11 mouse cellular contexts compared by ENCODE assay signal in the genomic region with DNA sequence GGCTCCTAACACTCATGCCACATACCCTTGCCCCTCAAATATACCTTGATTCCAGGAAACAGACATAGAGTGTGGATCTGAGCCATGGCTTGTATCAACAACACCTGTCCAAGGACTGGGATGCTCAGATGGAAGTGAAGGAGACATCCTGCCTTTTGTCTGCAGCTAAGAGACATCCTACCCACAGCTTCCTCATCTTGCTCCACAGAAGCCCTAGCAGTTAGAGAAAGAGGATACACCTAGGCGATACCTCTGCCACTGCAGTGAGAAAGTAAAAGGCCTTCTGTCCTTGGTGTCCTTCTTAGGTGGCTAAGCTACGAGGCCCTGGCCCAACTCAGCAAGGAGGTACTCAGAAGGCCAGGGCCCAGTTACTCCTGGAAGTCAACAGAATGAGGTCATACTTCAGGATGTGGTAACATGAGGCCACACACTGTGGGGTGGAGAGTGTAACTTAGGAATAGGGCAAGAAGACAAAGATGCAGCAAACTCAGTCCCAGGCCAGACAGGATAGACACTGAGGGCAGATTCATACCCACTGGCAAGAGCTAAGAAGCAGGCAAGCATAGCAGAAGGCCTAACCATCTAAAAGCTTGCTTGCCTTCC. TPM values are rescaled to one million over a fixed set of nuclear protein-coding genes. Genes with fewer than 3 reads are reported as not detected.
DNase-seq lines count a peak whose midpoint lies in the region; ATAC-seq and TF ChIP-seq lines count a peak whose summit lies in the region.
"Had no signal": no experiment of that assay in that cellular context is flagged by ENCODE, and none has a peak within 500 bp of the region (broad histone marks: within the 10 kb centered on the region; RNA-seq: fewer than 3 reads in every experiment).

No protein-coding gene starts in this region.

- no peak overlapping the region for H3K4me2 ChIP-seq in lung, embryonic 14.5 days
- no peak overlapping the region for H3K4me2 ChIP-seq in intestine, postnatal 0 days (replicated peaks; ENCODE audit: low read depth)
- H3K4me2 ChIP-seq: neural tube, embryonic 13.5 days had no signal

- H3K4me3 ChIP-seq in lung, embryonic 14.5 days (ENCODE audit: low read depth, low read length): no peak overlapping the region
- H3K4me3 ChIP-seq in embryonic facial prominence, embryonic 10.5 days: no peak overlapping the region
- H3K4me3 ChIP-seq in intestine, postnatal 0 days (ENCODE audit: low read depth, low read length): no peak overlapping the region
- H3K4me3 ChIP-seq: erythroblast, embryonic 14.5 days; neural tube, embryonic 13.5 days had no signal

- H3K36me3 ChIP-seq in lung, embryonic 14.5 days (ENCODE audit: insufficient read depth): no peaks in the 10 kb centered on the region
- H3K36me3 ChIP-seq in embryonic facial prominence, embryonic 10.5 days (replicated peaks): peaks cover 11% of the 10 kb centered on the region
- H3K36me3 ChIP-seq in intestine, postnatal 0 days (ENCODE audit: control insufficient read depth, insufficient read depth): no peaks in the 10 kb centered on the region
- H3K36me3 ChIP-seq: neural tube, embryonic 13.5 days had no signal

- no peak for TF ChIP-seq CTCF in lung, embryonic 14.5 days (IDR thresholded peaks at IDR 0.05; ENCODE audit: low read depth)
- TF ChIP-seq CTCF in intestine, postnatal 0 days (IDR thresholded peaks at IDR 0.05; ENCODE audit: low read depth): no peak

- WGBS in lung, embryonic 14.5 days: 56% methylated on average over 2 of the region's 2 CpGs
- WGBS in embryonic facial prominence, embryonic 10.5 days: 81% methylated on average over 2 of the region's 2 CpGs
- 58% methylated on average over 2 of the region's 2 CpGs for WGBS in intestine, postnatal 0 days

- H3K4me1 ChIP-seq in lung, embryonic 14.5 days (ENCODE audit: insufficient read depth): peaks cover 67% of the 10 kb centered on the region
- peaks cover 89% of the 10 kb centered on the region for H3K4me1 ChIP-seq in embryonic facial prominence, embryonic 10.5 days
- peaks cover 27% of the 10 kb centered on the region for H3K4me1 ChIP-seq in intestine, postnatal 0 days (replicated peaks; ENCODE audit: control insufficient read depth, insufficient read depth, low read length)

- 0 out of 2 replicates have a peak overlapping the region, but pooled peaks have one; percentile 11 for H3K9ac ChIP-seq in lung, embryonic 14.5 days
- H3K9ac ChIP-seq in intestine, postnatal 0 days (ENCODE audit: low read depth, low read length): no peak overlapping the region
- H3K9ac ChIP-seq: neural tube, embryonic 13.5 days had no signal

- no peaks in the 10 kb centered on the region for H3K27me3 ChIP-seq in lung, embryonic 14.5 days (ENCODE audit: insufficient read depth, low read length)
- H3K27me3 ChIP-seq in embryonic facial prominence, embryonic 10.5 days (replicated peaks; ENCODE audit: low read depth, poor library complexity, severe bottlenecking): no peaks in the 10 kb centered on the region
- no peaks in the 10 kb centered on the region for H3K27me3 ChIP-seq in intestine, postnatal 0 days (replicated peaks; ENCODE audit: control insufficient read depth, insufficient read depth, low read length)
- H3K27me3 ChIP-seq: neural tube, embryonic 13.5 days had no signal

- DNase-seq in lung, embryonic 14.5 days: no peak
- no peak for DNase-seq in lung, postnatal 10 days
- no peak for DNase-seq in embryonic facial prominence, embryonic 10.5 days (ENCODE audit: low spot score)
- peak; percentile 45 to 59 for DNase-seq in natural killer cell, adult 2 months (ENCODE audit: low spot score in 2 of 2)
- no peak for DNase-seq in urinary bladder, postnatal 14 days (ENCODE audit: low spot score)
- no peak for DNase-seq in frontal cortex, postnatal 14 days (ENCODE audit: low spot score in 2 of 2)
- no peak for DNase-seq in right cerebral cortex, postnatal 36 days (ENCODE audit: low spot score in 2 of 2)
- DNase-seq: thymus, postnatal 4 days had no signal

- ATAC-seq in lung, embryonic 14.5 days (ENCODE audit: insufficient read depth): no peak
- ATAC-seq in intestine, postnatal 0 days: no peak; the same call in 1 of the 2 replicates

- H3K27ac ChIP-seq in lung, embryonic 14.5 days (ENCODE audit: low read depth): no peak overlapping the region
- 0 out of 2 replicates have a peak overlapping the region, but pooled peaks have one; percentile 45 for H3K27ac ChIP-seq in embryonic facial prominence, embryonic 10.5 days (replicated peaks)
- 0 out of 2 replicates have a peak overlapping the region, but pooled peaks have one; percentile 10 for H3K27ac ChIP-seq in intestine, postnatal 0 days (ENCODE audit: low read depth, low read length)
- H3K27ac ChIP-seq: neural tube, embryonic 13.5 days had no signal

- no peaks in the 10 kb centered on the region for H3K9me3 ChIP-seq in lung, embryonic 14.5 days (ENCODE audit: low read depth, low read length)
- no peaks in the 10 kb centered on the region for H3K9me3 ChIP-seq in embryonic facial prominence, embryonic 10.5 days
- H3K9me3 ChIP-seq in intestine, postnatal 0 days (ENCODE audit: control insufficient read depth): no peaks in the 10 kb centered on the region
- H3K9me3 ChIP-seq: neural tube, embryonic 13.5 days had no signal

RNA-seq across cellular contexts. Expression of gene Mapkapk2, which starts 8.0 kb away (rescaled TPM):
- 63.6 and 72.3 TPM in 2 replicates for polyA plus RNA-seq in lung, embryonic 14.5 days (2014; fragmentation: Nextera tagmentation; extraction: Ambion mirVana)
- 44.4 and 45.4 TPM in 2 replicates for polyA plus RNA-seq in embryonic facial prominence, embryonic 10.5 days (2016; fragmentation: Nextera tagmentation; extraction: Ambion mirVana)
- polyA plus RNA-seq in intestine, postnatal 0 days (2015; fragmentation: Nextera tagmentation; extraction: Ambion mirVana): 34.9 and 35.9 TPM in 2 replicates

RNA-seq across cellular contexts. Expression of gene Dyrk3, which starts 48.5 kb away (rescaled TPM):
- polyA plus RNA-seq in lung, embryonic 14.5 days (2014; fragmentation: Nextera tagmentation; extraction: Ambion mirVana): 3.9 and 4.3 TPM in 2 replicates
- polyA plus RNA-seq in embryonic facial prominence, embryonic 10.5 days (2016; fragmentation: Nextera tagmentation; extraction: Ambion mirVana): 8.7 and 9.7 TPM in 2 replicates
- polyA plus RNA-seq in intestine, postnatal 0 days (2015; fragmentation: Nextera tagmentation; extraction: Ambion mirVana): 0.54 and 0.80 TPM in 2 replicates

Comparison
In these comparisons a context has a peak if more than half of its experiments do, and no peak if none do; other contexts are left out.
1. DNase-seq: peak in natural killer cell, adult 2 months (2 of 2); none in lung, embryonic 14.5 days (single experiment), lung, postnatal 10 days (single experiment), embryonic facial prominence, embryonic 10.5 days (single experiment), urinary bladder, postnatal 14 days (single experiment), frontal cortex, postnatal 14 days (0 of 2) and right cerebral cortex, postnatal 36 days (0 of 2).